Mouse (Mus musculus) liver, embryonic 16.5 days (tissue): ENCODE data around the gene Kdm1b. TPM values are rescaled to one million over a fixed set of nuclear protein-coding genes. Genes with fewer than 3 reads are reported as not detected.

Experiments used
- ATAC-seq: fragments of 200-750 bp; cut with Nextera tagmentation; 2 replicates; pipeline ENCODE4 v1.8.0; 2017; ENCODE audit warnings: low read depth, mild to moderate bottlenecking, moderate number of reproducible peaks, moderate library complexity
- H3K27ac ChIP-seq: fragments of 300-500 bp; sonication (generic); 2 replicates; pipeline ENCODE4 v1.5.1; 2014; ENCODE audit warnings: mild to moderate bottlenecking, low read length
- H3K27me3 ChIP-seq: fragments of 300-500 bp; sonication (generic); 2 replicates; pipeline ENCODE4 v1.6.1; 2014; ENCODE audit warnings: low read depth, low read length, mixed read lengths; ENCODE audit not compliant: control insufficient read depth, insufficient read depth
- H3K36me3 ChIP-seq: fragments of 300-500 bp; sonication (generic); 2 replicates; pipeline ENCODE4 v1.6.1; 2014; ENCODE audit warnings: mild to moderate bottlenecking; ENCODE audit not compliant: control insufficient read depth, insufficient read depth
- H3K4me1 ChIP-seq: fragments of 300-500 bp; sonication (generic); 2 replicates; pipeline ENCODE4 v1.6.1; 2014; ENCODE audit warnings: low read depth, low read length, mixed read lengths; ENCODE audit not compliant: control insufficient read depth
- H3K4me2 ChIP-seq: fragments of 300-500 bp; sonication (generic); 2 replicates; pipeline ENCODE4 v1.6.1; 2014; ENCODE audit warnings: low read depth, low read length, mixed read lengths
- H3K4me3 ChIP-seq: fragments of 300-500 bp; sonication (generic); 2 replicates; pipeline ENCODE4 v1.5.1; 2014; ENCODE audit warnings: low read depth, mild to moderate bottlenecking, low read length
- H3K9ac ChIP-seq: fragments of 300-500 bp; sonication (generic); 2 replicates; pipeline ENCODE4 v1.6.1; 2014; ENCODE audit warnings: low read depth, low read length
- H3K9me3 ChIP-seq: fragments of 300-500 bp; sonication (generic); replicated peaks from 2 replicates; pipeline ENCODE4 v1.6.1; 2016; ENCODE audit warnings: low read length; ENCODE audit not compliant: control insufficient read depth
- WGBS: fragments of 180-500 bp; shearing (Covaris S2); extraction: QIAGEN DNeasy Blood & Tissue Kit; methylation state at CpG from one replicate; pipeline ENCODE4 v1.1.7; 2014; ENCODE audit not compliant: insufficient replicate concordance; 5-methylcytosine and 5-hydroxymethylcytosine counted together
- polyA plus RNA-seq: library from polyadenylated mRNA; unstranded; fragments of >200 nt; fragmentation: Nextera tagmentation; extraction: Ambion mirVana; gene quantifications from 2 replicates; pipeline ENCODE4 v1.2.1, GENCODE M21; 2015

The Kdm1b gene
- polyA plus RNA-seq, 1 experiment from 2014 or later: 3.8 TPM

DNA sequence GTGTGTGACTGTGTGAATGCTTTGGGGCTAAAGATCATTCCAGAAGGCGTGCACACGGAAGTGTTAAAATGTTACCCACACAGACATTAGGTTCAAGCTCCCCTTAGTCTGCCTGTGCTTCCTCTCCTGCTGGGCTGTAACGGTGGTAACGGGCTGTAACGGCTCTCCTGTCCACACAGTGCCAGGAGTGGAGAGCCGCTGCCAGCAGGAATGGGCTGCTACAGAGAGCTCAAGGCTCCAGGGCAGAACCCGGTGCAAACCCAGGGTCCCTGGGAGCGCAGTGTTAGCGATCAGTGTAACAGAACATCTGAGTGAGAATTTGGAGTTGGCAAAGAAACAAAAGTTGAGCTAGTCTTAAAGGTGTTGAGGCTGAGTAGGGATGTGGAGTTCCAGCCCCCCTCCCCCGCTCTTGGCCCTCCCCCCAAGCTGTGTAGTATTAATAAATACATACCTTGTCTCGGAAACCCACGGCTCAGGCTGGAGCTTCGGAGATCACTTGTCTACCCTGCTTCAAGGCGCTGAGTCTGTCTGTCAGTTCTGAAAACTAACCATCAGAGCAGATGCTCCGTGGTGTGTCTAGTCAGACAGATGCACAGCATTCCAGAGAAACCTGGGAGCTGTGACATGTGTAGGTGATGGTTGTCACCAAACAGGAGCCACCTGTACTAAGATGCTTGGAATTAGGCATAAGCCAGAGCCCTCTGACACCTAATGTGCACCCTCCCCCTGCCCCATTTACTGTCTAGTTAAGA is 27.2 kb downstream of the Kdm1b start:
- no peak overlapping the region for H3K9ac ChIP-seq
- H3K4me2 ChIP-seq: no peak overlapping the region
- H3K4me3 ChIP-seq: no peak overlapping the region
- no peaks in the 10 kb centered on the region for H3K27me3 ChIP-seq
- WGBS: 79% methylated on average over 15 of the region's 15 CpGs
- H3K36me3 ChIP-seq: no peaks in the 10 kb centered on the region
- H3K9me3 ChIP-seq: no peaks in the 10 kb centered on the region
- H3K27ac ChIP-seq: no peak overlapping the region
- H3K4me1 ChIP-seq: no peaks in the 10 kb centered on the region
- ATAC-seq: no peak

DNA sequence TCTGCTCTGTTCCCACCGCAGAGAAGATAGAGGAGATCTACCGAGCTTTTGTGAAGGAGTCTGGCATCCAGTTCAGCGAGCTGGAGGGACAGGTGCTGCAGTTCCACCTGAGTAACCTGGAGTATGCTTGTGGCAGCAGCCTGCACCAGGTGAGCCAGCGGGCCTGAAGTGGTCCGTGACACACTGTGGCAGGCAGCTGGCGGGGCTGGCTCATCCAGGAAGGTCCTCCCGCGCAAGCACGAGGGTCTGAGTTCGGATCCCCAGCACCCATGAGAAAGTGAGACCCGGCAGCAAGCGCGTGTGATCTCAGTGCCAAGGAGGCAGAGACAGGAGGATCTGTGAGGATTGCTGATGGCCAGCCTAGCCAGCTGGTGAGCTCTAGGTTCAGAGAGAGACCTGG is 28.6 kb downstream of the Kdm1b start:
- no peak overlapping the region for H3K9ac ChIP-seq
- 81% methylated on average over 13 of the region's 13 CpGs for WGBS
- H3K4me1 ChIP-seq: no peaks in the 10 kb centered on the region
- H3K4me2 ChIP-seq: no peak overlapping the region
- H3K9me3 ChIP-seq: no peaks in the 10 kb centered on the region
- no peak overlapping the region for H3K4me3 ChIP-seq
- H3K27me3 ChIP-seq: no peaks in the 10 kb centered on the region
- H3K36me3 ChIP-seq: no peaks in the 10 kb centered on the region
- H3K27ac ChIP-seq: no peak overlapping the region
- ATAC-seq: no peak

DNA sequence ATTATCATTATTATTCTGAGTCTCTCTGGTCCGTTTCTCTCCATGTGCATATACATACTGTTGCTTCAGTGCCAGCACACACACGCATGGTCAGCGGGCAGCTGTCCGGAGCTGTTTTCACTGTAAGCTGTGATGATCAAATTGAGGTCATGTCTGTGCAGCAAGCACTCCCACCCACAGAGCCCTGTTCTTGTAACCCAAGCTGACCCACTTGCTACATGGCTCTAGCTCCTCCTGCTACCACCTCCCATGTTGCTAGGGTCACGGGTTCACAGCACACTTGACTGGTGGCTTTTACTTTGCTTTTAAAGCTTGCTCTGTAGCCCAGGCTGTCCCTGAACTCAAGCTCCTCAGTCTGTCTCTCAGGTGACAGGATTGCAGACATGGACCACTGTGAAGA is 29.2 kb downstream of the Kdm1b start:
- H3K27ac ChIP-seq: no peak overlapping the region
- no peaks in the 10 kb centered on the region for H3K27me3 ChIP-seq
- H3K9ac ChIP-seq: no peak overlapping the region
- no peak overlapping the region for H3K4me3 ChIP-seq
- H3K4me2 ChIP-seq: no peak overlapping the region
- no peaks in the 10 kb centered on the region for H3K36me3 ChIP-seq
- no peak for ATAC-seq
- H3K9me3 ChIP-seq: no peaks in the 10 kb centered on the region
- no peaks in the 10 kb centered on the region for H3K4me1 ChIP-seq
- 79% methylated on average over 5 of the region's 5 CpGs for WGBS

DNA sequence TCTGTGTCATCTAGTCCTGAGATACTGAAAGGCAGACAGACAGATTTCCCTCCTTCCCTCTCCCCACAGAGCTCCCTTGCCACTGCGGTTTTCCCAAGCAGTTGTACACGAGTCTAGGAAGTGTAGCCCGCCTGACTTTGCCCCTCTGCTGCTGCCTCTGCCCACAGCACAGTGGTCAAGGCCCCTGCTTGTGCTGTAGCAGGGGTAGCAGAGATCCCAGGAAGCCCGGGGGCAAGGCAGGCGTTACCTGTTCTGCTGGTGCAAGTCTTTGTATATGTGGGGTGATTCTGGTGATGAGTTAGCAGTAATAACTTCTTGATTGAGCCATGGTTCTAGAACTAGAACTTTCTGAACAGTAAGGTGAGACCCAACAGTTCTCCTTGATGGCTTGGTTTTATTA is 32.9 kb downstream of the Kdm1b start:
- H3K4me3 ChIP-seq: no peak overlapping the region
- H3K4me2 ChIP-seq: no peak overlapping the region
- no peak overlapping the region for H3K9ac ChIP-seq
- no peak overlapping the region for H3K27ac ChIP-seq
- 0 out of 2 replicates have a peak, but pooled peaks cover under 1% of the 10 kb centered on the region for H3K36me3 ChIP-seq
- 62% methylated on average over 5 of the region's 5 CpGs for WGBS
- no peaks in the 10 kb centered on the region for H3K27me3 ChIP-seq
- ATAC-seq: no peak
- no peaks in the 10 kb centered on the region for H3K9me3 ChIP-seq
- peaks cover 5% of the 10 kb centered on the region; the same call in 1 of the 2 replicates for H3K4me1 ChIP-seq

DNA sequence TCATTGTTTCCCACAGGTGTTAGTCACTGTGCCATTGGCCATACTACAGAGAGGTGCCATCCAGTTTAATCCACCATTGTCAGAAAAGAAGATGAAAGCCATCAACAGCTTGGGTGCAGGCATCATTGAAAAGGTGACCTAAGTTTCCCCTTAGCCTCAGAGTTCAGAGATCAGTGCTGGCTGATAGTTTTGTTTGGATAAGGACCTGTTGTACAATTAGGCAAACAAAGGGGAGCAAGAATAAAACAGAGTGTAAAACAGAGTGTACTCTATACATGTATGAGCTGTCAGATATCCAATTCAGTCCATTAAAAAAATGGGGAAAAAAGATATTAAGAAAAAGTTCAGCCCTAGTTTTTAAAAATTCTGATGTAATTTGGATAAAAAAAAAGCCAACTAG is 34.1 kb downstream of the Kdm1b start:
- ATAC-seq: peak; percentile 79
- H3K36me3 ChIP-seq: 0 out of 2 replicates have a peak, but pooled peaks cover 3% of the 10 kb centered on the region
- H3K9ac ChIP-seq: no peak overlapping the region
- no peak overlapping the region; the same call in 1 of the 2 replicates for H3K27ac ChIP-seq
- H3K9me3 ChIP-seq: 0 out of 2 replicates have a peak, but pooled peaks cover 2% of the 10 kb centered on the region
- no peaks in the 10 kb centered on the region for H3K27me3 ChIP-seq
- H3K4me2 ChIP-seq: no peak overlapping the region
- no peak overlapping the region for H3K4me3 ChIP-seq
- H3K4me1 ChIP-seq: peaks cover 5% of the 10 kb centered on the region; the same call in 1 of the 2 replicates

DNA sequence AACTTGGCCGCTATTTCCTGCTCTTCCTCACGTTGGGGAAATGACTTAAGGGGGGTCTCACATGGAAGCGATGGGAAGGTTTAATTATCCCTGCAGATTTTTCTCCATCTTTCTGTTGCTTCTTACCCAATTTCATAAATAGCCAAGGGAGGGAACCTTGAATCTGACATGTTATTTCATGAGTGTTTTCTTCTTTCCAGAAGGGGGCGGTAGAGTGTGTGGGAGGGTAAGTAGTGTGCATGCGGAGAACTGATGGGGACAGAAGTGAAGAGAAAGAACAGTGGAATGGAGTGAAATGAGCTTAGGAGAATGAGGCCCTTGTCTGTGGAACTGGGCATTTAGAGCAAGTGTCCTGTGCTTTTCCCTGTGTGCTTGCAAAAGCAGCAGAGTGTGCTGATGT is 35.5 kb downstream of the Kdm1b start:
- Histone ChIP-seq H3K4me2 (no peak overlapping the region), H3K4me1 (peaks cover 5% of the 10 kb centered on the region; the same call in 1 of the 2 replicates), H3K9ac (no peak overlapping the region), H3K27me3 (no peaks in the 10 kb centered on the region), H3K27ac (no peak overlapping the region), H3K36me3 (0 out of 2 replicates have a peak, but pooled peaks cover 5% of the 10 kb centered on the region), H3K4me3 (no peak overlapping the region), H3K9me3 (0 out of 2 replicates have a peak, but pooled peaks cover 2% of the 10 kb centered on the region)
- WGBS: 65% methylated on average over 5 of the region's 5 CpGs
- no peak for ATAC-seq

DNA sequence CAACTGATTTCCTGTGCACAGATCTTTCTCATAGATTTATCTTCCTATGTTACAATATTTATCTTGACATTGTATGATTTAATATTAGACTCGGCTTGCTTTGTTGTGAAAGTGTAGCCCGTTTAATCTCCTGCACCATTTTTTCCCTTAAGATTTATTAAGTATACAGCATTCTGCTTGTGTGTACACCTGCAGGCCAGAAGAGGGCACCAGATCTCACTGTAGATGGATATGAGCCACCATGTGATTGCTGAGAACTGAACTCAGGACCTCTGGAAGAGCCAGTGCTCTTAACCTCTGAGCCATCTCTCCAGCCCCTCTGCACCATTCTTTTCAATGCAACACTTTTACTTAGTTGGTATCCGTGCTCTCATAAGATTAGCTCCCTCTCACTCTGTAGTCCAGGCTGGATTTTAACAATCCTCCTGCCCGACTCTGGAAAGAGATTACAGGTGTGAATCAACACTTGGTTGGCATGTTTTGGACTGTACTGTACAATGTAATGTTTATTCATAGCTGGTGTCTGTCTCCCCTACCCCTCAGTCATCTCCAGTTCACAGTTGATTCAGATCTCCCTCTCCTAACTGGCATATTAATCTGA is 37.7 kb downstream of the Kdm1b start:
- WGBS: 81% methylated on average over 4 of the region's 4 CpGs
- no peak for ATAC-seq
- Histone ChIP-seq H3K9ac (no peak overlapping the region), H3K4me3 (no peak overlapping the region), H3K4me2 (no peak overlapping the region), H3K27ac (no peak overlapping the region), H3K9me3 (0 out of 2 replicates have a peak, but pooled peaks cover 2% of the 10 kb centered on the region), H3K36me3 (peaks cover 18% of the 10 kb centered on the region; the same call in 1 of the 2 replicates), H3K27me3 (no peaks in the 10 kb centered on the region), H3K4me1 (peaks cover 5% of the 10 kb centered on the region; the same call in 1 of the 2 replicates)

DNA sequence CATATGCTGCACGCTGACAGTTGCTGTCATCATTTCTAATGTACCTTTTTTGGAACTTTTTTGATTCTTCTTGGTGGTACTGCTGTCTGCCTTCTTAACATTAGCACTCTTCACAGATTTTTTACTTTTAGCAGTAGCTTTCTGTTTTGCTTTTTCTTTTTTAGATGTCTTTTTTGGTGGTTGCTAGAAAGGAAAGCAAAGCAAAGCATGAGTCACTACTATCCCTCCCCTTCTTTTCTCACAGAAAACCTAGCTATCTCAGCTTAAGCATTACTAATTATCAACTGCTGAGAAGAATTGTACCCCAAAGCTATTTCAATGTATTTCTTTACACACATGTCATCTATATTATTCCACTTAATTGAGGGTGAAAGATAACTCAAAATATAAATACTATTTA is 45.1 kb downstream of the Kdm1b start:
- no peak overlapping the region for H3K4me2 ChIP-seq
- no peaks in the 10 kb centered on the region for H3K27me3 ChIP-seq
- WGBS: 91% methylated on average over 1 of the region's 1 CpGs
- no peak for ATAC-seq
- H3K9ac ChIP-seq: no peak overlapping the region
- no peak overlapping the region for H3K27ac ChIP-seq
- H3K9me3 ChIP-seq: no peaks in the 10 kb centered on the region
- H3K36me3 ChIP-seq: peaks cover 68% of the 10 kb centered on the region
- no peak overlapping the region for H3K4me3 ChIP-seq
- no peaks in the 10 kb centered on the region for H3K4me1 ChIP-seq

DNA sequence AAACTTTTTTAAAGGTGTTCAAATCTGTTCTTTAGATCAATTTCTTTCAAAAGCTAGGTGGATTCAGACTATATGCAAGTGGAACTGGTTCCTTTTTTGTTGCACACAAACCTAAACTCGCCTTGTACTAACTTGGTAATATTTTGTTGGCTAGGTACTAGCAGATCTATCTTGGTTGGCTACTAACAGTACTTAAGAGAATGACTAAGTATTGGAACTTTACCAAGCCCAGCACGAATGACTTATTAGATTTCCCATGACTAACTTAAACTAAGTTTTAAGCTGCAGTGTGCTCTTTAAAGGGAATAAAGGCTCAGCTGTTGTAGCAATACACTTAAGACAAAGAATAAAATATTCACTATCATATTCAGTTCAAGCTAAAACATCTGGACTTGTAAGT is 46.0 kb downstream of the Kdm1b start:
- no peaks in the 10 kb centered on the region for H3K4me1 ChIP-seq
- WGBS: 84% methylated on average over 2 of the region's 2 CpGs
- H3K4me2 ChIP-seq: no peak overlapping the region
- ATAC-seq: no peak
- H3K27ac ChIP-seq: no peak overlapping the region
- no peak overlapping the region for H3K4me3 ChIP-seq
- peaks cover 73% of the 10 kb centered on the region for H3K36me3 ChIP-seq
- no peaks in the 10 kb centered on the region for H3K9me3 ChIP-seq
- H3K9ac ChIP-seq: no peak overlapping the region
- no peaks in the 10 kb centered on the region for H3K27me3 ChIP-seq
